Mouse (Mus musculus) midbrain, embryonic 12.5 days (tissue): ENCODE measurements around the gene Evx2. TPM values are rescaled to one million over a fixed set of nuclear protein-coding genes. Genes with fewer than 3 reads are reported as not detected.

ENCODE experiments used
- ATAC-seq: fragments of 200-750 bp; cut with Nextera tagmentation; 2 replicates; pipeline ENCODE4 v1.8.0; 2017; ENCODE audit warnings: low read depth, moderate TSS enrichment, moderate library complexity; ENCODE audit not compliant: low FRiP score
- H3K27ac ChIP-seq: fragments of 300-500 bp; sonication (generic); replicated peaks from 2 replicates; pipeline ENCODE4 v1.5.1; 2016; ENCODE audit warnings: mild to moderate bottlenecking
- H3K27me3 ChIP-seq: fragments of 300-500 bp; sonication (generic); 2 replicates; pipeline ENCODE4 v1.6.1; 2016; ENCODE audit warnings: mild to moderate bottlenecking
- H3K36me3 ChIP-seq: fragments of 300-500 bp; sonication (generic); 2 replicates; pipeline ENCODE4 v1.6.1; 2016
- H3K4me1 ChIP-seq: fragments of 300-500 bp; sonication (generic); 2 replicates; pipeline ENCODE4 v1.6.1; 2016
- H3K4me2 ChIP-seq: fragments of 300-500 bp; sonication (generic); replicated peaks from 2 replicates; pipeline ENCODE4 v1.6.1; 2016; ENCODE audit warnings: mild to moderate bottlenecking, moderate library complexity
- H3K4me3 ChIP-seq: fragments of 300-500 bp; sonication (generic); 2 replicates; pipeline ENCODE4 v1.5.1; 2016; ENCODE audit warnings: mild to moderate bottlenecking
- H3K9ac ChIP-seq: fragments of 300-500 bp; sonication (generic); replicated peaks from 2 replicates; pipeline ENCODE4 v1.6.1; 2016; ENCODE audit warnings: mild to moderate bottlenecking, moderate library complexity
- H3K9me3 ChIP-seq: fragments of 300-500 bp; sonication (generic); 2 replicates; pipeline ENCODE4 v1.6.1; 2016; ENCODE audit warnings: mild to moderate bottlenecking
- WGBS: fragments of 180-500 bp; shearing (Covaris S2); methylation state at CpG from one replicate; pipeline ENCODE4 v1.1.7; 2016; 5-methylcytosine and 5-hydroxymethylcytosine counted together
- polyA plus RNA-seq: library from polyadenylated mRNA; unstranded; fragments of >200 nt; fragmentation: Nextera tagmentation; extraction: Ambion mirVana; gene quantifications from 2 replicates; pipeline ENCODE4 v1.2.1, GENCODE M21; 2016

The Evx2 gene
- polyA plus RNA-seq, 1 experiment from 2014 or later = 1.4 TPM

DNA sequence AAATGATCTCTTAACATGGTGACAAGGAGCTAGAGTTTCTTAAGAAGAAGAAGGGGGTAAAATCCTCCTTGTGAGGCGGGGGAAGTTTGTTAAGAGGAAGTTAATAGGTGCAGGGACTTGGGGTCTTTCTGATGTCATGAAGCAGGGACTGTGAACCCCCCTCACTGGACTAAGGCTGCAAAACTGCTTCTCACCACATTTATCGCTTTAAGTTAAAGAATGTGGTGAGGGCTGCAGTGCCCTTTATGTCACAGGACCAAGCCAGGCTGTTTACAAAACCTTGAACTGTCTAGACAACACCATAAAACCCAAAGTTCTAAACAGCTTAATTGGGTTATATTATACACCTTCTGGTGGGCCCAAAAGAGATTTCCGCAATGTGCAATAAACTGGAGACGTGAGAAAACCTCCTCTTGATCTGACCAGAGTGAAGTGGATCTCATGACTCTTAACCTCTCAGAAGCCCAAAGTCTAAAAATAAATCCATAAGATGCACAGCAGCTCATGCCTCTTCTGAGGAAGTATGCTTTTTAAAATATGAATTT, 25.8 kb upstream of the Evx2 start:
- 11% methylated on average over 4 of the region's 4 CpGs for WGBS
- H3K27ac ChIP-seq = no peak overlapping the region
- H3K9me3 ChIP-seq = no peaks in the 10 kb centered on the region
- no peaks in the 10 kb centered on the region for H3K36me3 ChIP-seq
- H3K4me3 ChIP-seq = no peak overlapping the region
- ATAC-seq = no peak
- peaks cover 93% of the 10 kb centered on the region for H3K27me3 ChIP-seq
- H3K9ac ChIP-seq = no peak overlapping the region
- H3K4me2 ChIP-seq = no peak overlapping the region
- H3K4me1 ChIP-seq = peaks cover 10% of the 10 kb centered on the region

DNA sequence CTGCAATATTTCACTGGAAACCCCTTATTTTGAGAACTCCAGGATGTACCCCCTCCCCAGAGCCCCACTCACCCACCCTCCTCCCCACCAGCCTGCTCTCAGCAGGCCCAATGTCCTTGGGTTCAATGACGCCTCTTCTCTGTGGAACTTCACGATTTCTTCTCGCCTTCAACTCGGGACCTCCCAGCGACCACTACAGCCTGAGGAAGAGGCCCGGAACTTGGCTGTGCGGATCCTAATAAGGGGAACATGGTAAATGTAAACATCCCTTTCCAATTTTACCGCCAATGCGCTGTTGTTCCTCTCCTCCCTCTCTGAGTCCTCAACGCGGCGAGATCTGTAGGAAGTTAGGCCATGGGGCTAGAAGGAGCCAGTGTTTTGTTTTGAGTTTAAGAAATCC, 24.7 kb upstream of the Evx2 start:
- Histone ChIP-seq H3K9me3 (no peaks in the 10 kb centered on the region), H3K36me3 (no peaks in the 10 kb centered on the region), H3K4me2 (no peak overlapping the region), H3K4me3 (no peak overlapping the region), H3K27me3 (peaks cover 93% of the 10 kb centered on the region), H3K9ac (no peak overlapping the region), H3K27ac (no peak overlapping the region), H3K4me1 (peaks cover 10% of the 10 kb centered on the region)
- under 1% methylated on average over 12 of the region's 12 CpGs for WGBS
- ATAC-seq = no peak

- no peak for ATAC-seq
- Histone ChIP-seq H3K9me3 (no peaks in the 10 kb centered on the region), H3K36me3 (no peaks in the 10 kb centered on the region), H3K4me1 (peaks cover 10% of the 10 kb centered on the region), H3K4me2 (no peak overlapping the region), H3K27ac (no peak overlapping the region), H3K9ac (no peak overlapping the region), H3K4me3 (no peak overlapping the region), H3K27me3 (peaks cover 93% of the 10 kb centered on the region)
- under 1% methylated on average over 18 of the region's 18 CpGs for WGBS
These were observed 24.2 kb upstream of the Evx2 start for GRCm38 (mm10) chr2:74683471-74683951.

GRCm38 (mm10) chr2:74682796-74683195, 23.4 kb upstream of the Evx2 start:
- 1% methylated on average over 51 of the region's 51 CpGs for WGBS
- Histone ChIP-seq H3K9me3 (no peaks in the 10 kb centered on the region), H3K4me2 (peak overlapping the region; percentile 18; the same call in 1 of the 2 replicates), H3K27me3 (peaks cover 95% of the 10 kb centered on the region), H3K4me1 (peaks cover 10% of the 10 kb centered on the region), H3K4me3 (peak overlapping the region; percentile 17), H3K27ac (no peak overlapping the region), H3K9ac (no peak overlapping the region), H3K36me3 (no peaks in the 10 kb centered on the region)
- ATAC-seq = no peak

DNA sequence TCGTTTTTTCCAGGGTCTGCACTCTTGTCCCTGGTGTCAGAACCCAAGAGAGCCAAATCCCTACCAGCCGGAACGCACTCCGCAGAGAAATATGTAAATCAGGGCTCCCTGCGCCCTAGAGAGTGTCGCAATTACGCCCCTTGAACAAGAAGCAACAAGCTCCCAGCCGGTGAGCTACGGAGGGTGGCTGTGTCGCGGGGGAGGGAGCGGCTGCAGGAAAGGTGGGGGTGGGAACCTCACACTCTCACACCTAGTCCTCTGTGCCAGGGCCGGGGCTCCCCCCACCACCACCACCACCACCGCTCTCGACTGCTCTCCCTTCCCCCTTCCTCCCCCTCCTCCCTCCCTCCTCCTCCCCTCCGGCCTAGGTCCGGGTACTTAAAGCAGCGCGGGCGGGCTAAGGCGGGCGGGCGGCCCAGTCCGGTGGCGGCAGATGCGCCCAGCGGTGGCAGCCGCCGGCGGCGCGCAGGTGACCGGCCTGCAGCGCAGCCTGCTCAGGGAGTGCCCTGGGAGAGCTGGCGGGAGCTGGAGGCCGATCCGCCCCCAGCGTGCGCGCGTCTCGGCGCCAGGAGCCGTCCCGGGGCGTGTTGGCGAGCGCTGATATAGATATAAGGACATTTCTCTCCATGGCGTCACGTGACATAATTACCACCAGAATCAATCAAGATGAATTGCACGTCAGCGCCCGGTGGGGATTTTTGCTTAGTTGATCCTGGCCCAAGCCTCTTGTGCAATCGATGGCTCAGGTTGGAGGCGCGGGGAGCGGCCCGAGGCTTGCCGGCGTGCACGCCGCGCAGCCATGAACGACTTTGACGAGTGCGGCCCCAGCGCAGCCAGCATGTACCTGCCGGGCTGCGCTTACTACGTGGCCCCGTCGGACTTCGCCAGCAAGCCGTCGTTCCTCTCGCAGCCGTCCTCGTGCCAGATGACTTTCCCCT, 22.5 kb upstream of the Evx2 start:
- Histone ChIP-seq H3K9me3 (no peaks in the 10 kb centered on the region), H3K4me3 (peak overlapping the region; percentile 17; the same call in 1 of the 2 replicates), H3K4me2 (peak overlapping the region; percentile 27), H3K9ac (no peak overlapping the region), H3K4me1 (peaks cover 10% of the 10 kb centered on the region), H3K27ac (no peak overlapping the region), H3K27me3 (peaks cover 94% of the 10 kb centered on the region), H3K36me3 (no peaks in the 10 kb centered on the region)
- 0 out of 2 replicates have a peak, but pooled peaks have one; percentile 16 for ATAC-seq
- WGBS = under 1% methylated on average over 78 of the region's 78 CpGs

- Histone ChIP-seq H3K27me3 (peaks cover 98% of the 10 kb centered on the region), H3K9me3 (no peaks in the 10 kb centered on the region), H3K4me1 (peaks cover 10% of the 10 kb centered on the region), H3K27ac (no peak overlapping the region), H3K4me3 (no peak overlapping the region), H3K9ac (no peak overlapping the region), H3K4me2 (no peak overlapping the region), H3K36me3 (no peaks in the 10 kb centered on the region)
- ATAC-seq = no peak
- WGBS = 2% methylated on average over 21 of the region's 21 CpGs
These were observed 21.4 kb upstream of the Evx2 start for GRCm38 (mm10) chr2:74680561-74681398.

DNA sequence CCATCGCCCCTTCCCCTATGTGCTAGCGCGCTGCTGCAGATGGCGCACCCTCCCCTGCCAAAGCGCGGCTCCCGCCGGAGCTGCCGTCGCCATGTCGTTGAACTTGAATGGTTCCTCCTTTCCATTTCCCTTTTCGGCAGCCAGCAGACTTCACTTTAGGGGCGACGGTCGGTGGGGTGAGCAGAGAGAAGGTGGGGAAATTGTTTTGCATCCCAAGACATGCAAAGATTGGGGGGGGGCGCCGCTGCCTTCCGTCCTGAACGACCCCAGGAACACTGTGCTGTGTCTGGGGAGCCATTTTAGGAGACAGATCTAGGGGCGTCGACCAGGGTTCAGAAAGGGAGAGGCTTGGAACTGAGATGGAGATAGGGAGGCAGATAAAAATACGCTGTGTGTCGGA, 20.6 kb upstream of the Evx2 start:
- H3K36me3 ChIP-seq = no peaks in the 10 kb centered on the region
- H3K4me3 ChIP-seq = no peak overlapping the region
- no peaks in the 10 kb centered on the region for H3K9me3 ChIP-seq
- no peak for ATAC-seq
- H3K4me1 ChIP-seq = peaks cover 10% of the 10 kb centered on the region
- H3K4me2 ChIP-seq = no peak overlapping the region
- under 1% methylated on average over 23 of the region's 23 CpGs for WGBS
- no peak overlapping the region for H3K27ac ChIP-seq
- H3K27me3 ChIP-seq = peaks cover 99% of the 10 kb centered on the region
- H3K9ac ChIP-seq = no peak overlapping the region

- Histone ChIP-seq H3K4me2 (no peak overlapping the region), H3K9ac (no peak overlapping the region), H3K4me3 (no peak overlapping the region), H3K9me3 (no peaks in the 10 kb centered on the region), H3K27ac (no peak overlapping the region), H3K27me3 (peaks cover 99% of the 10 kb centered on the region), H3K4me1 (peaks cover 10% of the 10 kb centered on the region), H3K36me3 (no peaks in the 10 kb centered on the region)
- 1% methylated on average over 26 of the region's 26 CpGs for WGBS
- ATAC-seq = no peak
These were observed 20.2 kb upstream of the Evx2 start for GRCm38 (mm10) chr2:74679596-74679971.

GRCm38 (mm10) chr2:74678891-74679595, 19.7 kb upstream of the Evx2 start, which contains the start of gene Hoxd11:
Gene Hoxd11, plus strand, starts transcription at chr2:74679557.
- 2% methylated on average over 15 of the region's 15 CpGs for WGBS
- H3K36me3 ChIP-seq = no peaks in the 10 kb centered on the region
- H3K9me3 ChIP-seq = no peaks in the 10 kb centered on the region
- H3K27me3 ChIP-seq = peaks cover 99% of the 10 kb centered on the region
- H3K9ac ChIP-seq = no peak within 1 kb of the TSS
- H3K4me2 ChIP-seq = no peak within 1 kb of the TSS
- H3K4me3 ChIP-seq = no peak within 1 kb of the TSS
- no peak within 1 kb of the TSS for H3K27ac ChIP-seq
- H3K4me1 ChIP-seq = peaks cover 10% of the 10 kb centered on the region
- no peak for ATAC-seq

DNA sequence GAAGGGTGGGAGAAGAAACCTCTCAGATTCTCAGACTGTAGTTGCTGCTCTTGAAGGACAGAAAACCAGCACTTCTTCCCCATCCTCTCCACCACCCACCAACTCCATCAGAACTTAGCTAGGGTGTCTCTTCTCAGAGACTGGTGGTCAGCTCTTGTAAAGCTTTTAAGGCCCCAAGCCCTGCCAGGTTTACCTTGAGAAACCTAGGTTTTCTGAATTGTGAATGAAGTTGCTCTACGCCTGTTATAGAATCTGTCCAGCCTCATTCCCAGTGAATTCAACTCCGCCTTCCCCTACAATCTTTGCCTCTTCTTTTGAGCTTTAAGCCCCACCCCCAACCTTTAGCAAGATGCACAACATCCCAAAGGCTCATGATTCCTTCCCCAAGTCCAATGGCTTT, 17.7 kb upstream of the Evx2 start:
- WGBS = 6% methylated on average over 2 of the region's 2 CpGs

DNA sequence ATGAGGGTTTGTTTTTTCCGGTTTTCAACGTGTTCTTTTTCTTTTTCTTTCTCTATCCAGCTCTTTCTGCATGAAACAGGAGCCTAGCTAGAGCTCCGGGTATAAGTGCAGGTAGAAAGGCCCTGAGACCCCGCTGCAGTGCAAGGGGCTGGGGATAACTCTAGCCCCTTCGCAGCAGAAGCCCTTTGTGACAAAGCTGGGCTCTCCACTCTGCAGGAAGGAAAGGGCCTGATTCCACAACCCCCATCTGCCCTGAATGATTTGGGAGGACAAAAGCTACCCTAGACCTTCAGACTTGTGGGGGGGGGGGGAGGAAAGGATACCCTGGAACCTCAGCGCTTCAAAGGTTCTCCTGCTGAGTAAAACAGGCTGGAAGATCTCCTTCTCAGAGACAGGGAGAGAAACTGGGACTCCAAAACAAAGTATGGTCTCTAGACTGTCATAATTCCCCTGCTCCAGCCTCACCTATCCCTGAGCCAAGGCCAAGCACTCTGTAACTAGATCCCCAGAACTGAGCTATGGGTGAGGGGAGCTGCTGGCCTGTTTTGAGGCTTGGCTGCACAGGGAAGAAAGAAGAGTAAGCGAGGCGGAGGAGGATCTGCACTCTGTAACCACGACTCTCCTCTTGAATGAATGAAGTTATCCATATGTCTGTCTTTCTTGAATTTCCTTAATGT, 17.2 kb upstream of the Evx2 start:
- Histone ChIP-seq H3K27me3 (peaks cover 99% of the 10 kb centered on the region), H3K9ac (no peak overlapping the region), H3K36me3 (no peaks in the 10 kb centered on the region), H3K4me1 (peaks cover 4% of the 10 kb centered on the region), H3K4me3 (no peak overlapping the region), H3K4me2 (no peak overlapping the region), H3K9me3 (no peaks in the 10 kb centered on the region), H3K27ac (no peak overlapping the region)
- ATAC-seq = no peak
- 3% methylated on average over 9 of the region's 9 CpGs for WGBS

More for the DNA sequence above, 17.7 kb upstream of the Evx2 start:
- Histone ChIP-seq H3K27me3 (peaks cover 99% of the 10 kb centered on the region), H3K4me1 (peaks cover 8% of the 10 kb centered on the region), H3K9me3 (no peaks in the 10 kb centered on the region), H3K9ac (no peak overlapping the region), H3K4me3 (no peak overlapping the region), H3K36me3 (no peaks in the 10 kb centered on the region), H3K4me2 (no peak overlapping the region), H3K27ac (no peak overlapping the region)
- no peak for ATAC-seq
